Mouse (Mus musculus) neural tube, embryonic 11.5 days (tissue): Measurements from ENCODE around the gene Tmem184c. TPM values are rescaled to one million over a fixed set of nuclear protein-coding genes. Genes with fewer than 3 reads are reported as not detected.

Experiments
- ATAC-seq: fragments of 200-750 bp; cut with Nextera tagmentation; 2 replicates; pipeline ENCODE4 v1.8.0; 2017; ENCODE audit warnings: moderate number of reproducible peaks, mild to moderate bottlenecking, moderate TSS enrichment, moderate library complexity; ENCODE audit not compliant: insufficient read depth, low FRiP score, low TSS enrichment
- DNase-seq: peaks from one replicate; pipeline ENCODE4 v3.0.0-alpha.2; 2015; ENCODE audit warnings: low spot score
- H3K27ac ChIP-seq: fragments of 300-500 bp; sonication (generic); 2 replicates; pipeline ENCODE4 v1.5.1; 2014; ENCODE audit warnings: low read depth, mild to moderate bottlenecking, low read length
- H3K27me3 ChIP-seq: fragments of 300-500 bp; sonication (generic); 2 replicates; pipeline ENCODE4 v1.6.1; 2014; ENCODE audit warnings: mild to moderate bottlenecking, low read length, mixed read lengths; ENCODE audit not compliant: control insufficient read depth, insufficient read depth
- H3K36me3 ChIP-seq: fragments of 300-500 bp; sonication (generic); 2 replicates; pipeline ENCODE4 v1.6.1; 2014; ENCODE audit warnings: mild to moderate bottlenecking, low read length, moderate library complexity, mixed read lengths; ENCODE audit not compliant: control insufficient read depth, insufficient read depth
- H3K4me1 ChIP-seq: fragments of 300-500 bp; sonication (generic); 2 replicates; pipeline ENCODE4 v1.6.1; 2014; ENCODE audit warnings: low read length, mixed read lengths; ENCODE audit not compliant: control insufficient read depth, insufficient read depth
- H3K4me2 ChIP-seq: fragments of 300-500 bp; sonication (generic); 2 replicates; pipeline ENCODE4 v1.6.1; 2014; ENCODE audit warnings: low read depth, mild to moderate bottlenecking, moderate library complexity
- H3K4me3 ChIP-seq: fragments of 300-500 bp; sonication (generic); 2 replicates; pipeline ENCODE4 v1.5.1; 2014; ENCODE audit warnings: low read depth, low read length
- H3K9ac ChIP-seq: fragments of 300-500 bp; sonication (generic); 2 replicates; pipeline ENCODE4 v1.6.1; 2014; ENCODE audit warnings: mild to moderate bottlenecking, low read length
- H3K9me3 ChIP-seq: fragments of 300-500 bp; sonication (generic); 2 replicates; pipeline ENCODE4 v1.6.1; 2016; ENCODE audit warnings: low read length; ENCODE audit not compliant: control insufficient read depth
- WGBS: fragments of 180-500 bp; shearing (Covaris S2); extraction: QIAGEN DNeasy Blood & Tissue Kit; methylation state at CpG from one replicate; pipeline ENCODE4 v1.1.7; 2014; 5-methylcytosine and 5-hydroxymethylcytosine counted together
- polyA plus RNA-seq: library from polyadenylated mRNA; unstranded; fragments of >200 nt; fragmentation: Nextera tagmentation; extraction: Ambion mirVana; gene quantifications from 2 replicates; pipeline ENCODE4 v1.2.1, GENCODE M21; 2014

Tmem184c gene
- polyA plus RNA-seq, 1 experiment from 2014 or later: 66.4 TPM

DNA sequence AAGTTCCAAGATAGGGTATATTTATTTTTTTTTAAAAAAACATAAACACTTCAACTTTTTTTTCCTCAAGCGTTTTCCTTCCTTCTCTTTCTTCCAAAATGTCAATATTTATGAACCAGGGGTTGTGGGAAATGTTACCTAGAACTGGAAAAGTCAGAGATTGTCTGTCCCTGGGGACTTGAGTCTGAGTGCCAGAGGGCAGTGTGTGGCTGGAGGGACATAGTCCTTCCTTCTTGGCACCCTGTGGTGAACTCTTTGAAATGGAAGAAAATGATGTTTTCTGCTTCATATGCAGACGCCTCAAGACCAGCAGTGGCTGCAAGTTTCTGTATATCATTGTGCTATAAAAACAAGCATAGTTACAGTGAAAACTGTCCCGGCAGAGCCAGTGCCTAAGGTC is 20.2 kb upstream of the Tmem184c start:
- ATAC-seq (no peak), DNase-seq (no peak)
- 40% methylated on average over 3 of the region's 3 CpGs for WGBS
- no peak overlapping the region for H3K4me2 ChIP-seq
- H3K36me3 ChIP-seq: no peaks in the 10 kb centered on the region
- H3K9ac ChIP-seq: no peak overlapping the region
- H3K27me3 ChIP-seq: no peaks in the 10 kb centered on the region
- H3K4me3 ChIP-seq: no peak overlapping the region
- no peak overlapping the region for H3K27ac ChIP-seq
- H3K4me1 ChIP-seq: no peaks in the 10 kb centered on the region
- no peaks in the 10 kb centered on the region for H3K9me3 ChIP-seq

DNA sequence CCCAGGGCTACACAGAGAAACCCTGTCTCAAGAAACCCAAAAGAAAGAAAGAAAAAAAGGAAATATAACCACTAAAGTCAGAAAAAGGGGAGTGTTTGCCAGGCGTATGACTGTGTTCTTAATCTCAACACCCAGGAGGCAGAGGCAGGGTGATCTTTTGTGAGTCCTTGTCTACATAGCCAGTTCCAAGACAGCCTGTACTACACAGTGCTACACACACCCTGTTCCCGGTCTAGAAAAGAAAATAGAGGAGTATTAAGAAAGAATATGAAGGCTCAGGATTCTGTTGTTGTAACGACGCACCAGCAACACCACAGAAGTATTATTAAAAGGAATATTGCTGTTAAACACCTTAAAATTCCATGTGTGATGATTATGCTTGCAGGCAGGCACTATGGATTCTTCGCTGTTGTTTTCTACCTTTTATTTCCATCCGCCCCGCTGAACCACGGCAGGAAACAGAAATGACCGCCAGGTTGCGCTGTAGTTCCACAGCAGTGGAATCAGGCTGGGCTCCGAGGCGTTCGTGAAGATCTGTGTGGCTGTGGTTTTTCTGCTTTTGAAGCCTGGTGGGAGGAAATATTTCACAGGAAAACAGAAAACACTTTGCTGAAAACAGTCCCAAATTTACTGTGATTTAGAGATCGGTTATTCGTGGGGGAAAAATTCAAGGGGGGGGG is 19.5 kb upstream of the Tmem184c start:
- WGBS: 20% methylated on average over 15 of the region's 15 CpGs
- Histone ChIP-seq H3K4me3 (no peak overlapping the region), H3K27ac (no peak overlapping the region), H3K36me3 (no peaks in the 10 kb centered on the region), H3K9ac (no peak overlapping the region), H3K9me3 (no peaks in the 10 kb centered on the region), H3K4me1 (no peaks in the 10 kb centered on the region), H3K27me3 (no peaks in the 10 kb centered on the region), H3K4me2 (no peak overlapping the region)
- peak; percentile 89 for DNase-seq
- ATAC-seq: peak; percentile 78

DNA sequence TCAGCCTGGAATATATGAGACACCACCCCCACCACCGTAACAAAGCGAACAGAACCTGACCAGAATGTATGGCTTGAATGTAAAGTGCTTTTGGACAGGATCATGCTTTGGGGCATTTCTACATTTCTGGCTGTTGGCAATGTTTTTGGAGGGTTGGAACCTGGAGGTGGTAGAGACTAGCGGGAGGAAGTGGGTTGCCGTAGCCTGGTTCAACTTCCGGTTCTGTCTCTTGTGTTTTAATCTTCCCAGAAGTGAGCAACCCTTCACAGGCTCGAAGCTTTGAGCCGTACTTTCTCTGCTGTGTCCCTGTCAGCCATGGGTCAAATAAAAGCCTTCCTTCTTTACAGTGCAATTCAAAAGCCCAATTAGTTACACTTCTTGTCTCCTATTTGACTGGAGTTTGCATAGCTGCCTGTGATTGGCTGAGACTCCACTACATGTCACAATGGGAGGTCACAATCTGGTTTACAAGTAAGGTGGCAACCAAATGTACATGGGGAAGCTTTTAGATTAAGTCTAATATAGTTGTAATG is 13.2 kb upstream of the Tmem184c start:
- no peaks in the 10 kb centered on the region for H3K4me1 ChIP-seq
- no peak overlapping the region for H3K27ac ChIP-seq
- ATAC-seq (peak; percentile 80), DNase-seq (no peak)
- H3K4me3 ChIP-seq: no peak overlapping the region
- 65% methylated on average over 7 of the region's 7 CpGs for WGBS
- H3K9ac ChIP-seq: no peak overlapping the region
- no peaks in the 10 kb centered on the region for H3K9me3 ChIP-seq
- no peak overlapping the region for H3K4me2 ChIP-seq
- no peaks in the 10 kb centered on the region for H3K27me3 ChIP-seq
- no peaks in the 10 kb centered on the region for H3K36me3 ChIP-seq

DNA sequence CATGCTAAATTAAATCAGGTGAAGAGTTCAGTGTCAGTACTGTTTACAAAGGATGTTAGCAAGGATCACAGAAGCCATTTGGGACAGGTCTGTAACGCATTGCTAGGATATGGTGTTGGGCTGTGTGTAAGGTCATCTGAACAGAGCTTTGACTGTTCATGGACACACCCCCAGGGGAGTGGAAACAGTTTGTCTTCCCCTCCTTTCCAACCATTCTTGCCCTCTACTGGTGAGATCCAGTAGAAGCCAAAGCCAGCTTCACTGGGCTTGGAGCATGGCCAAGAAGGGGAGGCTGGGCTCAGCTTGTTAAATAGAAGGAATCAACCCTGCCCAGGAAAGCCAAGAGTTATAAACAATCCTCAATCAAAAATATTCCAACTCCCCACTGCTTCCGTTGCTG is 7.4 kb upstream of the Tmem184c start:
- 74% methylated on average over 2 of the region's 2 CpGs for WGBS
- no peaks in the 10 kb centered on the region for H3K36me3 ChIP-seq
- ATAC-seq (no peak), DNase-seq (no peak)
- no peak overlapping the region for H3K27ac ChIP-seq
- H3K4me1 ChIP-seq: no peaks in the 10 kb centered on the region
- no peak overlapping the region for H3K4me3 ChIP-seq
- no peaks in the 10 kb centered on the region for H3K27me3 ChIP-seq
- no peak overlapping the region for H3K9ac ChIP-seq
- no peak overlapping the region for H3K4me2 ChIP-seq
- no peaks in the 10 kb centered on the region for H3K9me3 ChIP-seq

DNA sequence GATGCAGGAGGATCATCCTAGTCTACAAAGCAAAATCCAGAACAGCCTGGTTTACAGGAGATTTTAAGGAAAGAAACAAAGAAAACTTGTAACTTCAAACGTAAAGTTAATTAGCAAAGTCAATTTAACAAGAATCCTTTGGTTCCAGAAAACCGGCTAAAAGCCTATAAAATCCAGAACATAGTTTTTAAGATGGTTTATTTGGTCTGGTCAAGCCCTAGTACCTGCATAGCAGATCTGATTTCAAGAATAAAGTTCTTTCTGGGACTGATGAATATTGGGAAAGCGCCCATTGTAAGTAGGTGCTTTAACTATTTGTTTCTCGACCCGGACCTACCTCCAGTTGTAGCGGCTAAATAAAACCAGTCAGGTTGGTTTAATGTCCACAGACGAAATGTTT is 877 bp downstream of the Tmem184c start:
- H3K36me3 ChIP-seq: no peaks in the 10 kb centered on the region
- H3K4me3 ChIP-seq: peak overlapping the region; percentile 61
- ATAC-seq: no peak
- H3K4me2 ChIP-seq: peak overlapping the region; percentile 47
- H3K9ac ChIP-seq: peak overlapping the region; percentile 68
- H3K27ac ChIP-seq: no peak overlapping the region
- WGBS: 10% methylated on average over 7 of the region's 7 CpGs
- H3K27me3 ChIP-seq: no peaks in the 10 kb centered on the region
- no peak for DNase-seq
- peaks cover 4% of the 10 kb centered on the region; the same call in 1 of the 2 replicates for H3K4me1 ChIP-seq
- H3K9me3 ChIP-seq: no peaks in the 10 kb centered on the region

DNA sequence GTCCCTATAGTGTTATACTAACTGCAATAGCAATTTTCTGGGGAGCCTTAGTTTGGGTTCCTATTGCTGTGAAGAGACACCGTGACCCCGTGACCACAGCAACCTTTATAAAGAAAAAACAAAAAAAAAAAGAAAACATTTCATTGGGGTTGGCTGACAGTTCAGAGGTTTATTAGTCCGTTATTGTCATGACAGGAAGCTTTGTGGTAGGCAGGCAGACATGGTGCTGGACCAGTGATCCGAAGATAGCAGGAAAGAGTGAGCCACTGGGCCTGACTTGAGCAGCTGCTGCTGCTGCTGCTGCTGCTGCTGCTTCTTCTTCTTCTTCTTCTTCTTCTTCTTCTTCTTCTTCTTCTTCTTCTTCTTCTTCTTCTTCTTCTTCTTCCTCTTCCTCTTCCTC is 26.3 kb downstream of the Tmem184c start:
- Histone ChIP-seq H3K4me3 (no peak overlapping the region), H3K4me2 (no peak overlapping the region), H3K27me3 (no peaks in the 10 kb centered on the region), H3K27ac (no peak overlapping the region), H3K36me3 (peaks cover 2% of the 10 kb centered on the region; the same call in 1 of the 2 replicates), H3K9me3 (no peaks in the 10 kb centered on the region), H3K9ac (no peak overlapping the region), H3K4me1 (no peaks in the 10 kb centered on the region)
- ATAC-seq: no peak
- DNase-seq: no peak
- WGBS: 86% methylated on average over 4 of the region's 4 CpGs

DNA sequence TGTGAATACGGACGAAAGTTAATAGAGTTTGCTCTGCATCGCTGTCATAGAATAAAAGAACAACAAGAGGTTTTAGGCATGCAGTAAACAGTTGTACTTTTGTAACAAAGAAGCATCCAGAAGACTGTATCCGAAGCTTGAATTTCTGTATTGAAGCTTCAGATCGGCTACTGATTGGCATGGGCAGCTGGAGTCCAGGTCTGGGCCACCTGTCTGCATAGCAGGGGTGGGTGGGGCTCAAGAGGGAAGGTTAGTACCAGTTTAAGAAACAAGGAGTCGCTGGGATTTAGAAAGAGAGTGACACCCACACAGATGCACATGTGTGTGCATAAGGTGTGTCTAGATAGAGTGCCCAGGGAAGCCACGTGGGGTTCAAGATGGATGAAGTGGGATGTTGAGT is 32.8 kb downstream of the Tmem184c start:
- no peaks in the 10 kb centered on the region for H3K9me3 ChIP-seq
- DNase-seq: no peak
- 92% methylated on average over 7 of the region's 7 CpGs for WGBS
- H3K27ac ChIP-seq: no peak overlapping the region
- no peaks in the 10 kb centered on the region for H3K27me3 ChIP-seq
- H3K4me2 ChIP-seq: no peak overlapping the region
- H3K4me1 ChIP-seq: no peaks in the 10 kb centered on the region
- no peak overlapping the region for H3K4me3 ChIP-seq
- ATAC-seq: no peak
- H3K36me3 ChIP-seq: peaks cover 6% of the 10 kb centered on the region; the same call in 1 of the 2 replicates
- H3K9ac ChIP-seq: no peak overlapping the region

DNA sequence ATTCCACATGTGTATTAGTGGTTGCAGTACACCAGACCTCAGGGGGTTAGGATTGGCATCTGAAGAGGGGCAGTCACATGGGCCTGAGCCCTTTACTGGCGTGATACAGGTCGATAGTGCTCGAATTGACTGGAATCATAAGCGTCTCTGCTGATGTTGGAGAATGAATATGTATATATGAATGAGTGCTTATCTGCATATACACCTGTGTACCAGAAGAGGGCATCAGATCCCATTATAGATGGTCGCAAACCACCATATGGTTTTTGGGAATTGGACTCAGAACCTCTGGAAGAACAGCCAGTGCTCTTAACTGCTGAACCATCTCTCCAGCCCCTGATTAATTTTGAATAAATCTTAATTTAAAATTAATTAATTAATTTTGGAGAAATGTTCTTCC is 36.3 kb downstream of the Tmem184c start:
- 91% methylated on average over 5 of the region's 5 CpGs for WGBS
- no peaks in the 10 kb centered on the region for H3K4me1 ChIP-seq
- no peak for ATAC-seq
- no peaks in the 10 kb centered on the region for H3K27me3 ChIP-seq
- H3K4me2 ChIP-seq: no peak overlapping the region
- no peaks in the 10 kb centered on the region for H3K9me3 ChIP-seq
- no peak overlapping the region for H3K4me3 ChIP-seq
- H3K36me3 ChIP-seq: peaks cover 4% of the 10 kb centered on the region; the same call in 1 of the 2 replicates
- H3K27ac ChIP-seq: no peak overlapping the region
- no peak for DNase-seq
- H3K9ac ChIP-seq: no peak overlapping the region

DNA sequence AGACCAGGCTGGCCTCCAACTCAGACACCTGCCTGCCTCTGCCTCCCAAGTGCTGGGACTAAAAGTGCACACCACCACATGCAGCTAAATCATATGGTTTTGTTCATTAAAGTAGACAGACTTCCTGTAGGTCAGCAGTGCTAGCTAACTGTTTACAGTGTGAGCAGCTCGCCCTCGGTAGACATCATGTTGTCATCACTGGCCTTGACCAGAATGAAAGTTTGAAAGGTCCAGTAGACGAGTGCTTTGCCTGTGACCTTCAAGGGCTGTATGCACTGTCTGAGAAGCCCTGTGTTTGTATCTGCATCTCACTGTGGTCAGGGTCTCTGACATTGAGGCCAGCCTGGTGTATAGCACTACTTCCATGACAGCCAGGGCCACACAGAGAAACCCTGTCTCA is 49.1 kb downstream of the Tmem184c start:
- Histone ChIP-seq H3K36me3 (peaks cover 6% of the 10 kb centered on the region; the same call in 1 of the 2 replicates), H3K4me3 (no peak overlapping the region), H3K9me3 (no peaks in the 10 kb centered on the region), H3K4me2 (no peak overlapping the region), H3K9ac (no peak overlapping the region), H3K27me3 (no peaks in the 10 kb centered on the region), H3K4me1 (no peaks in the 10 kb centered on the region), H3K27ac (no peak overlapping the region)
- ATAC-seq: no peak
- DNase-seq: no peak
- 83% methylated on average over 3 of the region's 3 CpGs for WGBS
